Mouse (Mus musculus): ENCODE measurements at regions not wholly inside any gene's neighbourhood (a gene's known extent, or its start where the extent isn't known, plus 50 kb on each side); places are given as distances from the start of the nearest gene placed in this dataset.

DNA sequence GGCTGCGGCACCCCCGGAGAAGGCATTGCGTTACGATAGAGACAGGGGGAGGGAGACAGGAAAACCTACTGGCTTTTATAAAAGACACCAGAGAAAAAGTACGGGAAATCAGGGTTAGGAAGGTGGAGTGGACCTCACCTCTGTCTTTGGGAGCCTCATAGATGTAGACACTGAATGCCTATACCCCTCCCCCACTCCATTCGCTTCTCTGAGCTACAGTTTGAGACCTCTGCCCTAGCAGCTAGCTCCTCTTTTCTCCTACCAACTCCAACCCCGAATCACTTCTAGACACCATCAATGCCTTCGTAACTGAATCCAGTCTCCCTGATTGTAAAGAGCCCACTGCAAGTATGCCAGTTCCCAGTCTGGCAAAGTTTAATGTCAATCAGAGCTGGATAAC is 118.5 kb downstream of the Slc38a6 start:
- TF ChIP-seq CTCF (IDR thresholded peaks at IDR 0.05; ENCODE audit: borderline replicate concordance, insufficient read depth, low read depth, low read length), result no peak
- no peak for TF ChIP-seq POLR2A (IDR thresholded peaks at IDR 0.05; ENCODE audit: borderline replicate concordance, insufficient read depth, low read length)

Measured in cerebellum, adult 2 months (tissue).